Mouse (Mus musculus) cerebellum, adult 11-12 months (tissue): Measurements from ENCODE around the gene Rrp12.
"Not testable (repeated sequence)": the region's sequence is repeated elsewhere in the genome, so short reads cannot be mapped to it uniquely, and the experiment has no call there.

Experiments
- DNase-seq: peaks from one replicate; pipeline ENCODE4 v3.0.0; 2022

The Rrp12 gene

DNA sequence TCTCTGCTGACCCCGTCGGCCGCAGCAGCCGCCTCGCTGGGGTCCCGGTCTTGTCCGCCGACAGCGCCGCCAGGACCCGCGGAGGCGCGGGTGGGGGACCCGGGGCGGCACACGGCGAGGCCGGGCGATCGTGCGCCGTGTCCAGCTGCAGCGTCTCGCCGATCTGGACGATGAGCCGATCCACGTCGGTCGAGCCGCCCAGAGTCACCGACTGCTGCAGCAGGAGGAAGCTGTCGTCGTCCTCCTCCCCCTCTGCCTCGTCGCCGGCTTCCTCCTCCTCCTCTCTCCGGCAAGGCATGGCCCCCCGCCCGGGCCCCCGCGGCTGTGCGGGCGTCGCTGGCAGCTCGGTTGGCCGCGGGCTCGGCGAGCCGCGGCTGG is 48.4 kb downstream of the Rrp12 start:
- DNase-seq = not testable (repeated sequence)

- peak; percentile 55 for DNase-seq
Measured at GRCm38 (mm10) chr19:41847091-41847581, 48.8 kb downstream of the Rrp12 start.

- DNase-seq = peak; percentile 48
Measured at GRCm38 (mm10) chr19:41846366-41847090, 49.4 kb downstream of the Rrp12 start.

GRCm38 (mm10) chr19:41844345-41844744 is 51.6 kb downstream of the Rrp12 start:
- DNase-seq = no peak

- DNase-seq = no peak
Measured at GRCm38 (mm10) chr19:41842706-41843105, 53.3 kb downstream of the Rrp12 start.

- DNase-seq = peak; percentile 58
Measured at GRCm38 (mm10) chr19:41842196-41842595, 53.8 kb downstream of the Rrp12 start.

GRCm38 (mm10) chr19:41841105-41841750 is 54.7 kb downstream of the Rrp12 start:
- peak; percentile 17 for DNase-seq

- no peak for DNase-seq
Measured at GRCm38 (mm10) chr19:41839685-41840084, 56.3 kb downstream of the Rrp12 start.

DNA sequence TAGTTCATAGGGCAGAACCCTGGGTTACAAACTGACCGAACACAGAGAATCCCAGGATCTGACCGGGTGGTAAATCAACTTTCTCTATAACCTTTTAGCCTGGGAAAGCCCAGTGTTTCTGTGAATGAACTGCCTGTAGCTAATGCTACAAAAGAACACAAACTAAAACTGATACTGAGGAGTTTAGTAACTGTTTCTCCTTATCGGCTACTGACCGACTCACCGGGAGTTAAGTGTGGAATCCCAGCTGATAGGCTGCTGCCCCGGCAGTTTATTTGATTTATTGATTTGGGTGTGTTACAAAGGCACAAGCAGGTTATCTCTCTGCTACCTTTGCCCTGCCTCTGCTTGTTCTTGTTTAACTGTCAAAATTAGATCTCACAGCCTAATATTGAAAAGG is 57.2 kb downstream of the Rrp12 start:
- no peak for DNase-seq

GRCm38 (mm10) chr19:41837917-41838261 is 58.1 kb downstream of the Rrp12 start:
- no peak for DNase-seq

DNA sequence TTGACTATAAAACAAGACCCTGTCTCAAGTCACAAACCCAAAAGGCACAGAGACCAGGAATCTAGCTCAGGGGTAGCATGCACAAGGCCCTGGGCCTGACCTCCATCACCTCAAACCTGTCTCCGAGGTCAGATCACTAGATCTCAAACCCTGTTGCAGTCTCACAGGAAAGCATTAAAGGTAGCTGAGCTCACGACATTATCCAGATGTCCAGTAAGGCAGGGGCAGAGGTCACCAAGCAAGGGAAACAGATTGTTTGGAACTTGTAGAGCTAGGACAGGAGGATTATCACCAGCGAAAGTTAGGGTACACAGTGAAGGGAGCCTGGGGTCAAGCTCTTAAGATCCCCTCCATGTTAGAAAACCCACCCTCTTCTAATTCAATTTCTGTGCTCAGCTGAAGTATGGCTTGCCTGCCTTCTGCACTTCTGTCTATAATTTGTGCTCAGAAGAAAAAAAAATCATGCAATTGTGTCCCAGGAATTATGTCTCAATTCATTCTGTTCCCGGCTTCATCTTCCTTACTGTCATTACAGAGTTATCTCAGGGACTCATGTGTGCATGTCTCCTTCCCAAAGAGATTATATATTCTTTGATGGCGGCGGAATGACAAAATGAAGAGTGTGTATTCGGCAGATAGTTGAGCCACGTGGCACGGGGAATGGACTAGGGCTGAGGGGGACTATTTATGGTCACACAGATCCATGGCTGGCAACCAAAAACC is 58.6 kb downstream of the Rrp12 start:
- DNase-seq = no peak

- DNase-seq = no peak
Measured at GRCm38 (mm10) chr19:41836719-41837118, 59.3 kb downstream of the Rrp12 start.

DNA sequence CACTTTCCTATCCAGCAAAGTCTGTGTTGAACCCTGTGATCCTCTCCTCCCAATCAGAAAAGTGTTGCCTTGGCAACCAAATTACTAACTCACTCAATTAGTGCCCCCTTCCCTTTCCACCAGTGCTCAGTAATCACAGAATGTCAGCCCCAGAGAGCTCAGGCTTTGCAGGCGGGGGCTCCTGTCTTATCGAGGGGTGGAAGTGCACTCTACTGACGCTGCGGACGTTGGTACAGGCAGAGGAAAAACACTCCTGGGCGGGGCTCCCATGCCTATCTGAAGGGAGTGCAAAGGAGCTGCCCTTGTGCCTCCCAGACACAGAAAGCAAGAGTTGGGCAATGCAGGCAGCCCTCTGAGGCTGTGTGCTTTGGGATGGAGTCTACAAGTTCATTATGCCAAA is 60.2 kb downstream of the Rrp12 start:
- DNase-seq = no peak

GRCm38 (mm10) chr19:41835407-41835806 is 60.6 kb downstream of the Rrp12 start:
- DNase-seq = no peak

DNA sequence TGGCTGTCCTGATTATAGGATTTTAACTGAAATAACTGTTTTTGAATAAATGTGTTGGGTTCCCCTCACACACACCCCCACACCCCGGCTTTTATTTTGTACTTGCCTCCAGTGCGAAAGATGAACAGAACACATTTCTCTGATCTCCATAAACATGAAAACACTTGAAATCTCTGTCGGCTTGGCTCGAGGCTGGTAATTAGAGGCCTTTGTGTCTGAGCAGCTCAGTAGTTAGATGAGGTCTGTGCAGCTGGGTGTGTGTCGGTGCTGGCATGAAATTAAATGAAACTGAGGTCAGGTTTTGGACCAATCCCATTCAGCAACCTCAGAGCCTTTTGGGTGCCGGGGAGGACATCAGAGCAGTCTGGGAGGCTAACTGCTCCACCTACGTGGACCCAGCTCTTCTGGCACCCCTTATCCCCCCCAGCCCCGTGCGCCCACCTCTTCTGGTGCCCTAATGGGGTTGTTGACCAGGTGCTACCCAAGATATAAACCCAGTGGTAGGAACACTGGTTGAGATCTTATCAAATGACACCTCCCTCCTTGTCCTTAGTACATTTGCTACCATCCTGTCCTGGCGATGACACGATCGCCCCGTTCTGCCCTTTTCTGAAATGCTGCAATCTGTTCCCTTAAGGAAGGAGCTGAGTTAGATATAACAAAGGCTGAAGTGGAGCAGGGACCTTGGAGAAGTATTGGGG is 63.3 kb downstream of the Rrp12 start:
- DNase-seq = peak; percentile 22

DNA sequence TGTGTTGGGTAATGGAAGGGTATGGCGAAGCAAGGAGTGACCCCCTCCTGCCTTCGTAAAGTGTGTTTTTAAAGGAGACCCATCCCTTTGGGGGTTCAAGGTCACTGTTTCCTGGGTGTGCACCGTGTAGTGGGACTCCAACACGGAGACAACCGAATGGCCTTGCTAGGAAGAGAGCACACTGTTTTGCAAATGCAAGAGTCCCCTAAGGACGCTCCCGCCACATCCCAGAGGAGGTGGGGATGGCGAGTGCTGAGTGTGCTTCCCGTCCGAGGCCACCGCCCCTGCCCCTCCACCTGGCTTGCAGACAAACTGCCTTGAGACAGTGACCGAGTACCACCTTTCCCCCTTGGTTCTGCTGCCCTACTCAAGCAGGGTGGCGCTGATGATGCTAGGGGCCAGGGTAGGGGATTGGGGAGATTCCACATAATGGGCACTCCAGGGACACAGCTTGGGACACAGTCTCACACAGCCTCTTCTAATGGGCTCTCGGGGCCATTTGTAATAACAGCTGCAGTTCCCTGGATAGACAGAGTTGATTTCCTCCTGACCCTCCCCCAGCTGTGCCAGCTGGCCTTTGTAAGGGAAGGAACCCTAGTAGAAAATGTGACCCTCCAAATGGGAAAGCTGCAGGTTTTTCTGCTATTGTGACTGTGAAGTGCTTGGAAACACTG is 64.1 kb downstream of the Rrp12 start:
- DNase-seq = peak; percentile 41

DNA sequence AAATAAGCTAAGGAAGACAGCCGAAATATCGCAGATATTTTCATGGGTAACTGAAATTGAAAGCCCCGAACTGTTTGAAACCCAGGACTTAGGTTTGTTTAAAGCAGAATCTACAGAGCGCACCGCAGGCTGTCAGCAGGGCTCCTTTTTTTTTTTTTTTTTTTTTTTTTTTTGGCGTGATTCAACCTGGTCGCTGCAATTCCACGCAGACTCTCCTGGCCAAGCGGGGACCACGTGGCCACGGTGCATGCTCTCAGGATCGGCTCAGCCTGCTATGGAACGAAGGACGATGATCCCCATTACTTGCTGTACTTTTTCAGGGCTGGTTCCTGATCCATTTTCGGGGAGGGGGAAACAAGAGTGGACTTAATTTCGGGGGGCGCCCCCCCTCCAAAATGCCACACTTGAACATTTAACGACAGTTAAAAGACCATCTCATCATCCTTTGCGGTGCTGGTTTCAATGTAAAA is 64.8 kb downstream of the Rrp12 start:
- peak; percentile 68 for DNase-seq

GRCm38 (mm10) chr19:41830106-41831031 is 65.6 kb downstream of the Rrp12 start:
- DNase-seq = no peak

- peak; percentile 98 for DNase-seq
Measured at GRCm38 (mm10) chr19:41829381-41830105, 66.4 kb downstream of the Rrp12 start, which contains the start of gene Frat1. Gene Frat1 (plus strand): TSS chr19:41829970.

GRCm38 (mm10) chr19:41828941-41829340 is 67.0 kb downstream of the Rrp12 start:
- no peak for DNase-seq

DNA sequence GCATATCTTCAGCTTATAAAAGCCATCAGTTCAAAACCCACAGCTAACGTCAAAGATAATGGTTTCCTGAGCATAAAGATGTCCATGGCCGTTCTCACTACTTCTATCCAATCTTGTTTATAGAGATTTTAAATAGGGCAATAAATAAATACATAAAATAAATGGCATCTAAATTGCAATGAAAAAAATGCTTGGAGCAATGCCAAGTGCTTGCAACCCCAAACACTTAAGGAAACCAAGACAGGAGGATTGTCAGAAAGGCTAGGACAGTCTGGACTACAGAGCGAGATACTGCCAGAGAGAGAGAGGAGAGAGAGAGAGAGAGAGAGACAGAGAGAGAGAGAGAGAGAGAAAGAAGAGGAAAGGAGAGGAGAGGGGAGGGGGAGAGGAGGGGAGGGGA is 69.4 kb downstream of the Rrp12 start:
- DNase-seq = no peak
